ENCODE assay signal across 18 mouse cellular contexts in the genomic region with DNA sequence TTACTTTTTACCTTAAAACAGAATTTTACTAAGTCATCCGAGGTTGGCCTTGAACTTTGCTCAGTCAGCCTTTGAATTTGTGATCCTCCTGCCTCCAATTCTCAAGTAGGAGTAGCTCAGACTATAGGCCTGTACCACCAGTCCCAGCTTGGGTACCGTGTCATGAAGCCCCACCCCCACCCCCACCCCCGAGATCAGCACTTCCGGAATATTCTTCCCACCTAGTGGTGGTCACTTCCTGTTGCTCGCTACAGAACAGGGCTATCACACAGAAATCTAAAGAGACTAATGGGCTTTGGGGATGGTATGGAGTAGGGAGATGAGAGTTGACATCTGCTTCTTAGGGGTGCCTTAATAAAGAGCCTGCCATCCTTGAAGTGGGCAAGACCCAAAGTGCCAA.
DNase-seq lines count a peak whose midpoint lies in the region; ATAC-seq and TF ChIP-seq lines count a peak whose summit lies in the region.
"Had no signal": no experiment of that assay in that cellular context is flagged by ENCODE, and none has a peak within 500 bp of the region (broad histone marks: within the 10 kb centered on the region; RNA-seq: fewer than 3 reads in every experiment).

No protein-coding gene starts in this region.

- H3K4me3 ChIP-seq in liver, postnatal 0 days (ENCODE audit: low read depth, low read length), result no peak overlapping the region
- no peak overlapping the region for H3K4me3 ChIP-seq in liver, embryonic 12.5 days
- peak overlapping the region; percentile 24 for H3K4me3 ChIP-seq in myocyte
- H3K4me3 ChIP-seq in lung, postnatal 0 days (ENCODE audit: low read depth, low read length), result no peak overlapping the region
- H3K4me3 ChIP-seq: embryonic facial prominence, embryonic 10.5 days; erythroblast, embryonic 14.5 days; heart, embryonic 12.5 days; midbrain, embryonic 13.5 days had no signal

- ATAC-seq in liver, postnatal 0 days, result peak; percentile 31; the same call in 1 of the 2 replicates
- ATAC-seq in liver, embryonic 12.5 days, result no peak
- ATAC-seq in lung, postnatal 0 days, result no peak
- ATAC-seq: forebrain, embryonic 14.5 days; midbrain, embryonic 13.5 days had no signal

- no peak overlapping the region for H3K4me2 ChIP-seq in liver, postnatal 0 days (ENCODE audit: low read depth, low read length)
- H3K4me2 ChIP-seq in liver, embryonic 12.5 days, result no peak overlapping the region
- H3K4me2 ChIP-seq in myocyte (ENCODE audit: low read depth), result peak overlapping the region; percentile 98
- H3K4me2 ChIP-seq in lung, postnatal 0 days (replicated peaks; ENCODE audit: low read depth, low read length), result no peak overlapping the region
- H3K4me2 ChIP-seq: heart, embryonic 12.5 days; lung, embryonic 14.5 days; midbrain, embryonic 13.5 days had no signal

- H3K9ac ChIP-seq in liver, postnatal 0 days (replicated peaks), result no peak overlapping the region
- H3K9ac ChIP-seq in liver, embryonic 12.5 days, result no peak overlapping the region
- no peak overlapping the region for H3K9ac ChIP-seq in lung, postnatal 0 days (replicated peaks; ENCODE audit: low read depth)
- H3K9ac ChIP-seq: heart, embryonic 12.5 days; lung, embryonic 14.5 days; midbrain, embryonic 13.5 days had no signal

- no peak for TF ChIP-seq EP300 in liver, postnatal 0 days (IDR thresholded peaks at IDR 0.05; ENCODE audit: low read depth)
- no peak for TF ChIP-seq EP300 in lung, postnatal 0 days (IDR thresholded peaks at IDR 0.05)

- no peak overlapping the region for H3ac ChIP-seq in myocyte (ENCODE audit: control insufficient read depth, insufficient read length)

- no peaks in the 10 kb centered on the region for H3K36me3 ChIP-seq in liver, postnatal 0 days (replicated peaks; ENCODE audit: insufficient read depth, low read length)
- H3K36me3 ChIP-seq in liver, embryonic 12.5 days, result no peaks in the 10 kb centered on the region
- no peaks in the 10 kb centered on the region for H3K36me3 ChIP-seq in myocyte (ENCODE audit: control insufficient read depth, insufficient read depth)
- no peaks in the 10 kb centered on the region for H3K36me3 ChIP-seq in lung, postnatal 0 days (ENCODE audit: insufficient read depth, low read length)
- H3K36me3 ChIP-seq: embryonic facial prominence, embryonic 10.5 days; heart, embryonic 12.5 days; midbrain, embryonic 13.5 days had no signal

- DNase-seq in adrenal gland, postnatal 14 days, result peak; percentile 12
- DNase-seq in adrenal gland, postnatal 4 days (ENCODE audit: low spot score in 2 of 2), result no peak
- no peak for DNase-seq in liver, postnatal 0 days
- peak; percentile 82 for DNase-seq in NIH3T3 (ENCODE audit: low read depth)
- no peak for DNase-seq in spleen, postnatal 36 days (ENCODE audit: low spot score in 2 of 2)
- DNase-seq in lung, postnatal 0 days (ENCODE audit: low spot score), result no peak
- DNase-seq: cerebellum, postnatal 14 days; layer of hippocampus, adult 9-11 months; liver; lung, embryonic 14.5 days; thymus, postnatal 25 days had no signal

- no peak for TF ChIP-seq CTCF in liver, postnatal 0 days (IDR thresholded peaks at IDR 0.05; ENCODE audit: low read depth)
- TF ChIP-seq CTCF in lung, postnatal 0 days (IDR thresholded peaks at IDR 0.05), result no peak

- no peaks in the 10 kb centered on the region for H3K27me3 ChIP-seq in liver, postnatal 0 days (ENCODE audit: insufficient read depth, low read length)
- H3K27me3 ChIP-seq in liver, embryonic 12.5 days (replicated peaks), result no peaks in the 10 kb centered on the region
- no peaks in the 10 kb centered on the region for H3K27me3 ChIP-seq in myocyte (ENCODE audit: control insufficient read depth, insufficient read depth, insufficient read length)
- H3K27me3 ChIP-seq in lung, postnatal 0 days (replicated peaks; ENCODE audit: insufficient read depth, low read length), result no peaks in the 10 kb centered on the region
- H3K27me3 ChIP-seq: heart, embryonic 12.5 days; midbrain, embryonic 13.5 days had no signal

- WGBS in liver, postnatal 0 days (ENCODE audit: insufficient replicate concordance), result 31% methylated on average over 5 of the region's 5 CpGs
- WGBS in liver, embryonic 12.5 days (ENCODE audit: insufficient replicate concordance), result 29% methylated on average over 5 of the region's 5 CpGs
- 43% methylated on average over 5 of the region's 5 CpGs for WGBS in lung, postnatal 0 days

- TF ChIP-seq POLR2A in myocyte (IDR thresholded peaks at IDR 0.05; ENCODE audit: insufficient read length, low read depth), result no peak

- no peaks in the 10 kb centered on the region for H3K79me2 ChIP-seq in myocyte (ENCODE audit: control insufficient read depth, insufficient read depth)

- H3K4me1 ChIP-seq in liver, postnatal 0 days (ENCODE audit: insufficient read depth), result no peaks in the 10 kb centered on the region
- no peaks in the 10 kb centered on the region for H3K4me1 ChIP-seq in liver, embryonic 12.5 days
- H3K4me1 ChIP-seq in lung, postnatal 0 days (ENCODE audit: insufficient read depth, low read depth, low read length), result no peaks in the 10 kb centered on the region

- no peaks in the 10 kb centered on the region for H3K9me3 ChIP-seq in liver, postnatal 0 days (ENCODE audit: low read length)
- no peaks in the 10 kb centered on the region for H3K9me3 ChIP-seq in liver, embryonic 12.5 days (replicated peaks)
- no peaks in the 10 kb centered on the region for H3K9me3 ChIP-seq in lung, postnatal 0 days (ENCODE audit: low read length)
- H3K9me3 ChIP-seq: embryonic facial prominence, embryonic 10.5 days; heart, embryonic 12.5 days; midbrain, embryonic 13.5 days had no signal

- no peak overlapping the region for H3K27ac ChIP-seq in liver, postnatal 0 days (ENCODE audit: low read depth)
- no peak overlapping the region for H3K27ac ChIP-seq in liver, embryonic 12.5 days
- no peak overlapping the region for H3K27ac ChIP-seq in lung, postnatal 0 days (ENCODE audit: low read length)
- H3K27ac ChIP-seq: embryonic facial prominence, embryonic 10.5 days; midbrain, embryonic 13.5 days had no signal

TF ChIP-seq in myocyte, 11 proteins besides CTCF, POLR2A, EP300 and RAD21:
- TF ChIP-seq MYOG (IDR thresholded peaks at IDR 0.05; ENCODE audit: control insufficient read depth in 1 of 3, insufficient read depth in 1 of 3, insufficient read length in 2 of 3, low read depth in 2 of 3), result no peak
- TF ChIP-seq E2F4 (IDR thresholded peaks at IDR 0.05; ENCODE audit: insufficient read depth), result no peak
- no peak for TF ChIP-seq MYOD1 (IDR thresholded peaks at IDR 0.05; ENCODE audit: control insufficient read depth in 1 of 3, insufficient read length in 2 of 3, low read depth in 2 of 3)
- TF ChIP-seq POLR2AphosphoS2 (IDR thresholded peaks at IDR 0.05; ENCODE audit: insufficient read length, low read depth), result no peak
- TF ChIP-seq MAX (IDR thresholded peaks at IDR 0.05; ENCODE audit: low read depth), result no peak
- TF ChIP-seq REST (IDR thresholded peaks at IDR 0.05; ENCODE audit: insufficient read depth, insufficient read length), result no peak
- TF ChIP-seq USF1 (IDR thresholded peaks at IDR 0.05; ENCODE audit: low read depth), result no peak
- no peak for TF ChIP-seq TCF3 (IDR thresholded peaks at IDR 0.05; ENCODE audit: insufficient read length, low read depth)
- no peak for TF ChIP-seq TCF12 (IDR thresholded peaks at IDR 0.05; ENCODE audit: insufficient read depth, poor library complexity, severe bottlenecking)
- TF ChIP-seq SRF (IDR thresholded peaks at IDR 0.05; ENCODE audit: control insufficient read depth, insufficient read length, low read depth), result no peak
- no peak for TF ChIP-seq CEBPB (IDR thresholded peaks at IDR 0.05; ENCODE audit: insufficient read depth, poor library complexity, severe bottlenecking)

Comparison
In these comparisons a context has a peak if more than half of its experiments do, and no peak if none do; other contexts are left out.
1. DNase-seq: peak in adrenal gland, postnatal 14 days (single experiment) and NIH3T3 (single experiment); none in adrenal gland, postnatal 4 days (0 of 2), liver, postnatal 0 days (single experiment), spleen, postnatal 36 days (0 of 2) and lung, postnatal 0 days (single experiment).